Mouse (Mus musculus): ENCODE data around the gene Acvr1. TPM values are rescaled to one million over a fixed set of nuclear protein-coding genes. Genes with fewer than 3 reads are reported as not detected.

Acvr1 gene
- polyA plus RNA-seq, 1 experiment from 2014 or later: 4.5 TPM

DNA sequence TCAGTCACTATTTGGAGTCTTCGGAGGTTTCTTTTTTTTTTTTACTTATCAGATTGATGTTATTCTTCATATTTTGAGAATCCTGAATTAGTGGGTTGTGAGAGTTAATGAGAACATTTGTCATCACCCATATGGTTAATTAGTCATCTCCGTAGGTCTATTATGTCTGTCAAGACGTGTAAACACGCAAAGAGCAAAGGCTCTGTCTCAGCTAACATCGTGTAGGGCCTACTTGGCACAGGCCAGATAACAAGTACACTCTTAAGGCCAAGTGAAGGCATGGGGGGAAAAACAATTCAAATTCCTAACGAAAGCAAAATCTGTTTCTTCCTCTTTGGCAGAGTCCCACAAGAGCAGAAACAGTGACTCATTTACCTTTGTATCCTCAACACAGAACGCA, 178.4 kb downstream of the Acvr1 start:
- no peak for DNase-seq (ENCODE audit: low spot score)
- Histone ChIP-seq H3K36me3 (no peaks in the 10 kb centered on the region), H3K9me3 (replicated peaks) (no peaks in the 10 kb centered on the region), H3K27ac (no peak overlapping the region), H3K4me3 (no peak overlapping the region), H3K27me3 (ENCODE audit: low read depth, poor library complexity, severe bottlenecking) (no peaks in the 10 kb centered on the region), H3K4me1 (no peaks in the 10 kb centered on the region)
- WGBS: 94% methylated on average over 7 of the region's 7 CpGs

GRCm38 (mm10) chr2:58380020-58380419, 186.9 kb downstream of the Acvr1 start:
- Histone ChIP-seq H3K9me3 (replicated peaks) (no peaks in the 10 kb centered on the region), H3K4me3 (no peak overlapping the region), H3K27me3 (ENCODE audit: low read depth, poor library complexity, severe bottlenecking) (no peaks in the 10 kb centered on the region), H3K27ac (no peak overlapping the region), H3K36me3 (no peaks in the 10 kb centered on the region), H3K4me1 (no peaks in the 10 kb centered on the region)
- 87% methylated on average over 5 of the region's 5 CpGs for WGBS
- DNase-seq (ENCODE audit: low spot score): no peak

DNA sequence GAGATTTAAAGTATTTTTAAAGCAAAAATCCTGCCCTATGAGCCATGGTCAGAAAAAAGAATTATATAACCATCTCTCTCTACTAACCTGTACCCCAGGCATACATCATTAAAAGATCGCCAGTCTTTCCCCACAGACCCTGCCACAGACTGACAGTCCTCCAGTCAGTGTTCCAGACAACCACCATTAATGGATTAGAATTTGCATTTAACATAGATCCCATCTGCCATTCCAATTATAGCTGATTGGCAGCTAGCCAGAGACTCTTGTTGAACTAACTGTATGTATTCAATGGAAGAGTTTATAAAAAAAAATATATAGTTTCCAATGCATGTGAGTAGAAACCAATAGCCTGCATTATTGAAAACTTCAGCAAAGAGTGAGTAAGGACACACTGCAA, 187.5 kb downstream of the Acvr1 start:
- H3K36me3 ChIP-seq: no peaks in the 10 kb centered on the region
- no peaks in the 10 kb centered on the region for H3K4me1 ChIP-seq
- no peak overlapping the region for H3K27ac ChIP-seq
- no peak for DNase-seq (ENCODE audit: low spot score)
- H3K4me3 ChIP-seq: no peak overlapping the region
- WGBS: 92% methylated on average over 1 of the region's 1 CpGs
- H3K9me3 ChIP-seq (replicated peaks): no peaks in the 10 kb centered on the region
- H3K27me3 ChIP-seq (ENCODE audit: low read depth, poor library complexity, severe bottlenecking): no peaks in the 10 kb centered on the region

GRCm38 (mm10) chr2:58377417-58378130, 189.4 kb downstream of the Acvr1 start:
- Histone ChIP-seq H3K27me3 (ENCODE audit: low read depth, poor library complexity, severe bottlenecking) (no peaks in the 10 kb centered on the region), H3K9me3 (replicated peaks) (no peaks in the 10 kb centered on the region), H3K4me1 (no peaks in the 10 kb centered on the region), H3K27ac (no peak overlapping the region), H3K36me3 (no peaks in the 10 kb centered on the region), H3K4me3 (no peak overlapping the region)
- 91% methylated on average over 9 of the region's 9 CpGs for WGBS
- DNase-seq (ENCODE audit: low spot score): no peak

DNA sequence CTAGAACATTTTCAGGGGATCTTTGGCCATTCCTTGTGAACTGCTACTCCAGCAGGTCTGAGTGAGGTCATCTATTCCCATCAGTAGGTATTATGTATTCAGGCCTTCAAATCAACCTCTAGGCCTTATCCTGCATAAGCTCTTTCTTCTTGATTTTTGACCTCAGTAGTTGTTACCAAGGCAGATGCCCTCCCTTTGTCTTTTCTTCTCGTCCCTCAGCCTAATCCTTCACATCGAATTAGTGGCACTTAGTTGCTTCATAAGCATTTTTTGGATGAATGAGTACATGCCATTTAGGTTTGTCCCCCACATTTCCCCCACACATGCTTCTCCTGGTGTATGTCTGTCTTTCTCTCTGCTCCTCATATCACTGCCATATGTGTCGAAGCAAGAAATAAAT, 200.8 kb downstream of the Acvr1 start:
- H3K27me3 ChIP-seq (ENCODE audit: low read depth, poor library complexity, severe bottlenecking): no peaks in the 10 kb centered on the region
- H3K4me3 ChIP-seq: no peak overlapping the region
- H3K4me1 ChIP-seq: no peaks in the 10 kb centered on the region
- H3K36me3 ChIP-seq: no peaks in the 10 kb centered on the region
- no peak overlapping the region for H3K27ac ChIP-seq
- 87% methylated on average over 3 of the region's 3 CpGs for WGBS
- DNase-seq (ENCODE audit: low spot score): no peak
- no peaks in the 10 kb centered on the region for H3K9me3 ChIP-seq (replicated peaks)

DNA sequence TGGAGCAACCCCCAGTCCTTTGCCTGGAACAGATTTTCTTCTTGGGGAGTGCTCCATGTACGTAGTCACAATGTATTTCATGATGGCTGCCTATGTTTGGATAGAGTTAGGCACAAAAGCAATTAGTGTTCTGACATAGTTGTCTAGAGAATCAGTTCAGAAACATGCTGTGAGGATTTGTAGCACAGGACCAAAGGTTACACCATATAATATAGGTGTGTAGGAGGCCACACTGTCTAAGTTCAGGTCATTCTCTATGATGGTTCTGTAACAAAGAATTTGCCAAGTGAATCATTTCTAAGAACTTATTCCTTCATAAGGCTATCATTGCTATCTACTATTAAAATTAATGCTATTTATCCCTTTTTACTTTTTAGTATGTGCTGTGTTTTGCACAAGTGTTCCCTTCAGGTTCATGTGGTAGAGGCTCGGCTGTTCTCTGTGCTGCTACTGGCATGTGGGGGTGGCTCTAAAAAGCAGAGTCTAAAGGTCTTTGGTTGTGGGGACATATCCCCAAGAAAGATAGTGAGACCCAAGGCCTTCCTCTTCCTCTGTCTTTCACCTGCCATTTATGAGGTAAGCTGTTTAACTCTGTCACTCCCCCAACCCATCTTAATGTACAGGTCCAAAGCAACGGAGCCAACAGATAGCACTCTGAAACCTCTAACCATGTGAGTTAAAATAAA, 205.5 kb downstream of the Acvr1 start:
- Histone ChIP-seq H3K36me3 (no peaks in the 10 kb centered on the region), H3K4me1 (peaks cover 13% of the 10 kb centered on the region), H3K27ac (no peak overlapping the region), H3K27me3 (ENCODE audit: low read depth, poor library complexity, severe bottlenecking) (peaks cover 32% of the 10 kb centered on the region), H3K9me3 (replicated peaks) (no peaks in the 10 kb centered on the region), H3K4me3 (no peak overlapping the region)
- DNase-seq (ENCODE audit: low spot score): no peak
- WGBS: 92% methylated on average over 3 of the region's 3 CpGs

DNA sequence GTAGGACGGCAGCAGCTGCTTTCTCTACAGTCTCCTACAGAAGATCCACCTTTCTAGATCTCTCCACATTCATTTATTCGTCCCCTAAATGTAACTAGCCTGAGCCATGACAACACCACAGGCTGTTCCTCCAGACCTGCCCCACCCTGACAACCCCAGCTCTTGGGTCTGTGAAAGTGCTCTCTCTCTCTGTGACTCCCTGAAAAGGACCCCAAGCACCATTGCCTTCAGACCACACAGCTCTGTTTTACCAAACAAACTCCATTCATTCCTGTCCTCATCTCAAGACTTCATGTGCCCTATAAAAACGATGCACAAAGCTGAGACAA, 208.9 kb downstream of the Acvr1 start:
- no peaks in the 10 kb centered on the region for H3K36me3 ChIP-seq
- WGBS: 11% methylated on average over 3 of the region's 3 CpGs
- peaks cover 53% of the 10 kb centered on the region for H3K27me3 ChIP-seq (ENCODE audit: low read depth, poor library complexity, severe bottlenecking)
- H3K4me3 ChIP-seq: peak overlapping the region; percentile 67
- H3K4me1 ChIP-seq: peaks cover 13% of the 10 kb centered on the region
- DNase-seq (ENCODE audit: low spot score): no peak
- H3K27ac ChIP-seq: no peak overlapping the region
- H3K9me3 ChIP-seq (replicated peaks): no peaks in the 10 kb centered on the region

DNA sequence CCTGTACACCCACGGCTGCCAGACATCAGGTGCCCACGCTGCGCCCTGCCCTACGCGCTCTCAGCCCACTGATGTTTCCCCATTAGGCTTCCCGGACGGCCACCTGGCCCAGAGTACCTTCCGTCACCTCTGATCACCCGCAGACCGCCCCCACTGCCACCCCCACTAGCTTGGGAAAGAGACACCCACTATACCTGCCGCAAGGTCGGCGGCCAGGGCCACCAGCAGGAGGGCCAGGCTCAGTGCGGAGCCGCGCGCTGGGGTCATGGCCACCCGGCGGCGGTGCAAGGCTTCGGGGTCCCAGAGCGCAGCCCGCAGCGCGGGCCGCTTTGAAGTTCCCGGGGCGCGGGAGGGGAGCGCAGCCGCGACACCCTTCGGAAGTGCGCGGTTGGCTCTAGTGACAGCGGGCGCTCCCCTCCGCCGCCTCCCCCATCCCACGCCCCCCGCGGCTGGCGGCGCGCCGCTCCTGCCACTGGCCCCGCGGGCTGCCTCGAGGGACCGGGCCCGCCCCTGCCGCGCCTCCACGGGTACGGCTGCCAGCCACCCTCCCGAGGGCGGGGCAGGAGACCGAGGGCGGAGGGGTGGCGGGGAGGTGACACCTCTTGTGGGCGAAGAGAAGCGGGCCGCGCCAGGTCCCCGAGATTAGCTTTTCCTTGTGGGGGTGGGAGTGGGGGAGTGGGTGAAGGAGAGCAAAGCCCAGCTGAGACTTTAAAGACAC, 209.4 kb downstream of the Acvr1 start, which contains the start of gene Acvr1c:
Gene Acvr1c (minus strand): TSS at position 482 of the 718 bp plus-strand sequence.
- DNase-seq (ENCODE audit: low spot score): peak; percentile 47
- H3K4me1 ChIP-seq: peaks cover 13% of the 10 kb centered on the region
- no peaks in the 10 kb centered on the region for H3K9me3 ChIP-seq (replicated peaks)
- WGBS: under 1% methylated on average over 65 of the region's 65 CpGs
- H3K27ac ChIP-seq: peak within 1 kb of the TSS; percentile 66
- peak within 1 kb of the TSS; percentile 67 for H3K4me3 ChIP-seq
- H3K27me3 ChIP-seq (ENCODE audit: low read depth, poor library complexity, severe bottlenecking): peaks cover 53% of the 10 kb centered on the region
- no peaks in the 10 kb centered on the region for H3K36me3 ChIP-seq

GRCm38 (mm10) chr2:58357068-58357413, 209.9 kb downstream of the Acvr1 start:
- Histone ChIP-seq H3K4me1 (peaks cover 13% of the 10 kb centered on the region), H3K9me3 (replicated peaks) (no peaks in the 10 kb centered on the region), H3K4me3 (peak overlapping the region; percentile 67), H3K36me3 (no peaks in the 10 kb centered on the region), H3K27ac (0 out of 2 replicates have a peak overlapping the region, but pooled peaks have one; percentile 66), H3K27me3 (ENCODE audit: low read depth, poor library complexity, severe bottlenecking) (peaks cover 53% of the 10 kb centered on the region)
- under 1% methylated on average over 7 of the region's 7 CpGs for WGBS
- DNase-seq (ENCODE audit: low spot score): peak; percentile 36

DNA sequence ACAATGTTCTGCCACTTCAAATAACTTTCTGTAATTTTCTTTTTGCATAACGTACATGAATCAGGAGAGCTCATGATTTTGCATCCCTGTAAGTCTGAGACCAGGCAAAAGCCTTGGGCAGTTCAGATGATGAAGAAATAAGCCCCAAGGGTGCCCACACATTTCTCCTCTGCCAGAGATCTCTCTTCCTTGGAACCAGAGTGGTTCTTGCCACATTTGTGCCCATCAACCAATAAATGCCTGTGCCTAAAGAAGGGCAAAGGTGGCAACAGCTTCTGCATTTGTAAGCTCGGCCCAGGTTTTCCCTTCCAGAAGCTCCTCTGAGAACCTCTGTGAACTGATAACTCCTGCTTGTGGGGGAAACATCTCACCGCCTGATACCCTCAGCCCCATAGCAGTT, 212.6 kb downstream of the Acvr1 start:
- no peaks in the 10 kb centered on the region for H3K36me3 ChIP-seq
- 89% methylated on average over 3 of the region's 3 CpGs for WGBS
- no peaks in the 10 kb centered on the region for H3K9me3 ChIP-seq (replicated peaks)
- no peak overlapping the region for H3K27ac ChIP-seq
- peaks cover 47% of the 10 kb centered on the region for H3K27me3 ChIP-seq (ENCODE audit: low read depth, poor library complexity, severe bottlenecking)
- peaks cover 13% of the 10 kb centered on the region for H3K4me1 ChIP-seq
- no peak for DNase-seq (ENCODE audit: low spot score)
- H3K4me3 ChIP-seq: no peak overlapping the region

GRCm38 (mm10) chr2:58352846-58353245, 214.1 kb downstream of the Acvr1 start:
- 78% methylated on average over 5 of the region's 5 CpGs for WGBS
- Histone ChIP-seq H3K27me3 (ENCODE audit: low read depth, poor library complexity, severe bottlenecking) (peaks cover 34% of the 10 kb centered on the region), H3K27ac (no peak overlapping the region), H3K9me3 (replicated peaks) (no peaks in the 10 kb centered on the region), H3K4me1 (peaks cover 10% of the 10 kb centered on the region), H3K36me3 (no peaks in the 10 kb centered on the region), H3K4me3 (no peak overlapping the region)
- DNase-seq (ENCODE audit: low spot score): no peak

DNA sequence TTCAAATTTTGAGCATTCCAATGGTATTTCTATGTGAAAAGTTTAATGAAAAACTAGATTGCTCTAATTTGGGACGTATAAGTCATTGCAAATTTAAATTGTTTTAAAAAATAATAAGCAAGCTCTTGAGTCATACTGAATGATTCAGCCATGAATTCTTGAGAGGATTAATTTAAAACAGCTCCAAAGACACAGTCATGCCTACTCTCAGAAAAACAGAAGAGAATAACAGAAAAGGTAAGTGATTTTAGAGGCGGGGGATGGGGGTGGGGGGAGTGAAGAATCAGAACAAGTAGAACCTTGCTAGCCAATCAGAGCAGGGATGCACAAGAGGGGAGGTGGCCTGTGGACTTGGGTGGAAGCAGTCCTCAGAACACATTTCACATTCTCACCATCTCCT, 216.3 kb downstream of the Acvr1 start:
- no peak for DNase-seq (ENCODE audit: low spot score)
- WGBS: 91% methylated on average over 2 of the region's 2 CpGs
- no peaks in the 10 kb centered on the region for H3K36me3 ChIP-seq
- H3K9me3 ChIP-seq (replicated peaks): no peaks in the 10 kb centered on the region
- H3K27me3 ChIP-seq (ENCODE audit: low read depth, poor library complexity, severe bottlenecking): peaks cover 13% of the 10 kb centered on the region
- H3K27ac ChIP-seq: no peak overlapping the region
- no peaks in the 10 kb centered on the region for H3K4me1 ChIP-seq
- no peak overlapping the region for H3K4me3 ChIP-seq

Data from limb, embryonic 10.5 days (tissue).